Comparison of ENCODE assay signal across 8 mouse cellular contexts in genomic region chr5:37816907-37817657, GRCm38 (mm10). TPM values are rescaled to one million over a fixed set of nuclear protein-coding genes. Genes with fewer than 3 reads are reported as not detected.
DNase-seq lines count a peak whose midpoint lies in the region; ATAC-seq and TF ChIP-seq lines count a peak whose summit lies in the region.

No protein-coding gene starts in this region.

- intact Hi-C loops in left cerebral cortex, adult 2 months (cut with DNase I), result no loop called here
- intact Hi-C loops in left cerebral cortex, postnatal 14 days (cut with DNase I), result no loop called here

- H3K4me2 ChIP-seq in kidney, postnatal 0 days (ENCODE audit: low read length), result peak overlapping the region; percentile 25; the same call in 1 of the 2 replicates
- peak overlapping the region; percentile 12; the same call in 1 of the 2 replicates for H3K4me2 ChIP-seq in midbrain, embryonic 16.5 days (ENCODE audit: low read length)

- peak; percentile 40 for TF ChIP-seq CTCF in left cerebral cortex, adult 2 months (IDR thresholded peaks at IDR 0.05)
- TF ChIP-seq CTCF in kidney, postnatal 0 days (IDR thresholded peaks at IDR 0.05; ENCODE audit: low read depth), result peak; percentile 61; the same call in 1 of the 2 replicates

- H3K27me3 ChIP-seq in kidney, postnatal 0 days (ENCODE audit: insufficient read depth, low read length), result peaks cover 84% of the 10 kb centered on the region
- H3K27me3 ChIP-seq in midbrain, embryonic 16.5 days (ENCODE audit: control insufficient read depth, insufficient read depth, low read depth, low read length), result peaks cover 60% of the 10 kb centered on the region

- DNase-seq in left cerebral cortex, adult 2 months (ENCODE audit: extremely low spot score in 1 of 2, low spot score in 2 of 2), result no peak
- DNase-seq in left cerebral cortex, postnatal 14 days (ENCODE audit: low spot score in 2 of 2), result no peak
- peak; percentile 80 for DNase-seq in embryo, embryonic 10.5 days (ENCODE audit: low spot score)
- DNase-seq in heart, adult 18-20 months, result peak; percentile 52 to 61
- peak; percentile 58 for DNase-seq in kidney, postnatal 0 days (ENCODE audit: low spot score)
- no peak for DNase-seq in spleen, postnatal 4 days (ENCODE audit: low spot score in 2 of 2)
- DNase-seq in layer of hippocampus, adult 9-10 months (ENCODE audit: low spot score), result no peak

- H3K27ac ChIP-seq in left cerebral cortex, adult 2 months, result no peak overlapping the region
- no peak overlapping the region for H3K27ac ChIP-seq in kidney, postnatal 0 days
- H3K27ac ChIP-seq in midbrain, embryonic 16.5 days (ENCODE audit: low read length), result no peak overlapping the region

- H3K4me1 ChIP-seq in kidney, postnatal 0 days (replicated peaks; ENCODE audit: insufficient read depth, low read length), result no peaks in the 10 kb centered on the region
- 0 out of 2 replicates have a peak, but pooled peaks cover 3% of the 10 kb centered on the region for H3K4me1 ChIP-seq in midbrain, embryonic 16.5 days (ENCODE audit: control insufficient read depth, insufficient read depth, low read length)

- H3K9me3 ChIP-seq in kidney, postnatal 0 days (replicated peaks; ENCODE audit: low read length), result no peaks in the 10 kb centered on the region
- H3K9me3 ChIP-seq in midbrain, embryonic 16.5 days (replicated peaks; ENCODE audit: control insufficient read depth, low read length, poor library complexity, severe bottlenecking), result no peaks in the 10 kb centered on the region

- H3K4me3 ChIP-seq in left cerebral cortex, adult 2 months, result no peak overlapping the region
- H3K4me3 ChIP-seq in kidney, postnatal 0 days (replicated peaks; ENCODE audit: low read depth, low read length), result no peak overlapping the region; the same call in 1 of the 2 replicates
- H3K4me3 ChIP-seq in midbrain, embryonic 16.5 days (ENCODE audit: low read depth, low read length), result no peak overlapping the region

- no peak overlapping the region for H3K9ac ChIP-seq in kidney, postnatal 0 days (ENCODE audit: low read depth, low read length)
- H3K9ac ChIP-seq in midbrain, embryonic 16.5 days (ENCODE audit: low read depth, low read length), result no peak overlapping the region

- no peaks in the 10 kb centered on the region for H3K36me3 ChIP-seq in kidney, postnatal 0 days (ENCODE audit: insufficient read depth, low read length)
- no peaks in the 10 kb centered on the region for H3K36me3 ChIP-seq in midbrain, embryonic 16.5 days (ENCODE audit: control insufficient read depth, insufficient read depth, low read length)

- ATAC-seq in kidney, postnatal 0 days (replicated peaks; ENCODE audit: low FRiP score, low read depth), result no peak; the same call in 1 of the 2 replicates
- ATAC-seq in midbrain, embryonic 16.5 days, result 0 out of 2 replicates have a peak, but pooled peaks have one; percentile 31

- under 1% methylated on average over 46 of the region's 46 CpGs for WGBS in kidney, postnatal 0 days
- under 1% methylated on average over 46 of the region's 46 CpGs for WGBS in midbrain, embryonic 16.5 days

RNA-seq across cellular contexts. Expression of gene Msx1, which starts 7.3 kb away (rescaled TPM):
- 1 to 10 TPM; 3.1 to 3.3 TPM for total RNA-seq in left cerebral cortex, adult 2 months (2021)
- 1 to 10 TPM; 3.1 to 4.1 TPM for total RNA-seq in left cerebral cortex, postnatal 14 days (2021)
- 1 to 10 TPM; 2.0 to 2.6 TPM for total RNA-seq in heart, adult 18-20 months (2021)
- 2.6 and 2.8 TPM in 2 replicates for polyA plus RNA-seq in kidney, postnatal 0 days (2015; fragmentation: Nextera tagmentation; extraction: Ambion mirVana)
- polyA plus RNA-seq in midbrain, embryonic 16.5 days (2015; fragmentation: Nextera tagmentation; extraction: Ambion mirVana), result 10.8 and 13.0 TPM in 2 replicates

Comparison
In these comparisons a context has a peak if more than half of its experiments do, and no peak if none do; other contexts are left out.
1. DNase-seq: peak in embryo, embryonic 10.5 days (single experiment), heart, adult 18-20 months (2 of 2) and kidney, postnatal 0 days (single experiment); none in left cerebral cortex, adult 2 months (0 of 2), left cerebral cortex, postnatal 14 days (0 of 2), spleen, postnatal 4 days (0 of 2) and layer of hippocampus, adult 9-10 months (single experiment).